Mouse (Mus musculus) c-Kit-negative CD71-positive TER-119-positive erythroid progenitor cells, embryonic 14.5 days (primary cell): Measurements from ENCODE around the gene Cd86.

ENCODE experiments used
- DNase-seq: peaks from one replicate; pipeline ENCODE4 v3.0.0-alpha.2; 2013; ENCODE audit warnings: low read depth, low spot score

Cd86 gene

GRCm38 (mm10) chr16:36665782-36666181 is at the start of gene Cd86:
Gene Cd86, minus strand, starts transcription at chr16:36666081.
- no peak for DNase-seq

GRCm38 (mm10) chr16:36711760-36712159 is 45.9 kb upstream of the Cd86 start:
- no peak for DNase-seq

GRCm38 (mm10) chr16:36710794-36711193 is 44.9 kb upstream of the Cd86 start:
- DNase-seq: no peak

DNA sequence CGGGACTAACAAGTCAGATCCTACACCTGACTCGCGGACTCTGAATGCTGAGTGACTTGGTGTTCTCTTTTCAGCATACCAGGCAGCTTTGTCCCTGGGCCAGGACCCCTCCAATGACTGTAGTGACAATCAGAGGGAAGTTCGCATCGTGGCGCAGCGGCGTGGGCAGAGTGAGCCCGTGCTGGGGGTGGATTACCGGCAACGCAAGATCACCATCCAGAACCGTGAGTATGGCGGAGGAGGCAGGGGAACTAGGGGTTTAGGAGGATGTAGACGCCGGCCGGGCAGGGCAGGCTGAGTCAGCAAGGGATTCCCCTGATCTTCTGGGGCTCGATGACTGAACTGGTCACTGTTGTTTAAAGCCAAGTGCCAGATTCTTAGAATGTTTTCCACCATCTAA is 43.5 kb upstream of the Cd86 start:
- no peak for DNase-seq

- no peak for DNase-seq
These were observed 42.9 kb upstream of the Cd86 start for GRCm38 (mm10) chr16:36708751-36709150.

DNA sequence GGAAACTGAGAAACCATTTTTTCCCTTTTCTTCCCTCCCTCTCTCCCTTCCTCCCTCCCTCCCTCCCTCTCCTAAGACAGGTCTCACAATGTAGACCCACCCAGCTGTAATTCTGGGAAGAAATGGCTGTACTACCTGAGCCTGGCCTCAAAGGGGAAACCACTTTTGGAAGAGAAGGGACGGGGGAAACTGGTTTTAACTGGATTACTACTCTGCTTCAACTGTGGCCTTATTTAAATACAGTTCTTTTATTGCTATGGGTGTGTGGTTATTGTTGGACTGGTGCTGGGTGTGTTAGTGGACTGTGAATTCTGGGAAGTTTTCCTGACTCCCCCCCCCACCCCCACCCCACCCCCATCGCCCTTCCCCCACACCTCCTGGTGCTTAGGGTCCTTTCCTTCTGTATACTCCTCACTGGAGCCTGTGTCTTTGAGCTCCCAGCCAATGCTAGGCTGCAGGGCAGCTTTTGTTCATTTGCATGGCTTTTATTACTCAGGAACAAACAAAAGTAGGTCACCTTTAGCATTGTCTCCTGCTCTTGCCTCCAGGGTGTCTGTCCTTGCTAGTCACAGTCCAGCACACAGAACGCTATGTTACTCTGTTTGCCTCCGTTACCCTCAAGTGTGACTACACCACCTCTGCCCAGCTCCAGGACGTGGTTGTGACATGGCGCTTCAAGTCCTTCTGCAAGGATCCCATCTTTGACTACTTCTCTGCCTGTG is 42.0 kb upstream of the Cd86 start:
- DNase-seq: no peak

DNA sequence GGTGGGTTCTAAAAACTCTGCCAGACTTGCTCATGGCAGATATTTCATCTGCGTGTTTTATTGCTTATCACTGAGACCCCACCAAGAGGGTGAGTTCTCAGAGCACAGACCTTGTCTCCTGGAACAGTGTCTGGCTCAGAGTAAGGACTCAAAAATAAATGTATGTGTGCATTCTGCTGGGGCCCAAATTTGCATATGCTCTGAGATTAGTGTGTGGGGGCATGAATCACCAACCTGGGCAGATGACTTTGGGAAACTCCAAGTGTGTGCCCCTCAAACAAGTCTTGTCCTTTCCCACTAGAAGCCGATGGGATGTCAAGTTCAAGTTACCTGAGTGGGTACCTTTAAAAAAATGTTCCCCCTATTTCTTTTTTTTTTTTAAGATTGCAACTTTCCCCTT is 34.6 kb upstream of the Cd86 start:
- DNase-seq: no peak

GRCm38 (mm10) chr16:36697331-36697730 is 31.4 kb upstream of the Cd86 start:
- DNase-seq: no peak

GRCm38 (mm10) chr16:36694798-36695290 is 29.0 kb upstream of the Cd86 start:
- DNase-seq: no peak

- DNase-seq: no peak
These were observed 28.0 kb upstream of the Cd86 start, which contains the start of gene Ildr1 for GRCm38 (mm10) chr16:36693818-36694413. Gene Ildr1, plus strand, starts transcription at chr16:36693978.

- DNase-seq: no peak
These were observed 25.6 kb upstream of the Cd86 start for GRCm38 (mm10) chr16:36691484-36691883.

GRCm38 (mm10) chr16:36688076-36688475 is 22.2 kb upstream of the Cd86 start:
- DNase-seq: no peak

DNA sequence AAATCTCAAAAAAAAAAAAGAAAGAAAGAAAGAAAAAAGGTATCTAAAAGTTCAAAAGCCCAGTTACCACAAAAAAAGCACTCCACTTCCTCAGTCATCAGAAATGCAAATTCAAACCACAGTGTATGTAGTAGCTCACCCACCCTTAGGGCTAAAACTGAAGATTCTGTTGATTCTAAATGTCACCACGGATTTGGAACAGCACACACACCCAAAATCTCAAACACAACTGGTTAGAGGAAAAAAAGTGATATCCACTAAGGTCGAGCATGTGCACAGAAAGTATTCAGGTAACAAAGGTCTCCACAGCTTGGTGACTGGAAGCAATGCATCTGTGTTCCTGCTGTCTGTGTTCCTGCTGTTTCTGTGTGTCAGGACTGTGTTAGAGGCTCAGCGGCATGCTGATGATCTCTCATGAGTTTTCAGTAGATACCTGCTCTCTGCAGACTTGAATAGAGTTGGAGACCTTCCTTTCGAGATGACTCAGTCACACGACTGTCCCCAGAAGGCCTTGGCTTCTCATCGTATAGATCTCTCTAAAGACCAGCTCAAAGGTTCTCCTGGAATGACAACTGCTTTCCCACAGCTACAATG is 18.5 kb upstream of the Cd86 start:
- DNase-seq: no peak

DNA sequence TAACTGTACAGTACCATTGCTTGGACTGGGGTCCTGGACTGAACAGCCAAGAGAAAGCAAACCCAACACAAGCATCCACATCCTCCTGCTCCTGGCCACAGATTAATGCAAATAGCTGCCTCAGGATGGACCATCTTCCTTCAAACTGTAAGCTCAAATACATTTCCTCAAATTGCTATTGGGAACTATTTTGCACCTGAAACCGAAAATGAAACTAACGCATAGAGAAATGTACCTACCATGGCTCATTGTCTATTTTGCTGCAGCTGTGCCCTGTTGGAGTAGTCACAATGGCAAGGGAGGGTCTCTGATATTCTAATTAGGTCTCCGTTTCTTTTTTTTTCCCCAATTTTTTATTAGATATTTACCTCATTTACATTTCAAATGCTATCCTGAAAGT is 15.9 kb upstream of the Cd86 start:
- no peak for DNase-seq

- no peak for DNase-seq
These were observed 10.0 kb upstream of the Cd86 start for GRCm38 (mm10) chr16:36675902-36676301.

- DNase-seq: no peak
These were observed 9.4 kb upstream of the Cd86 start for GRCm38 (mm10) chr16:36675304-36675703.

DNA sequence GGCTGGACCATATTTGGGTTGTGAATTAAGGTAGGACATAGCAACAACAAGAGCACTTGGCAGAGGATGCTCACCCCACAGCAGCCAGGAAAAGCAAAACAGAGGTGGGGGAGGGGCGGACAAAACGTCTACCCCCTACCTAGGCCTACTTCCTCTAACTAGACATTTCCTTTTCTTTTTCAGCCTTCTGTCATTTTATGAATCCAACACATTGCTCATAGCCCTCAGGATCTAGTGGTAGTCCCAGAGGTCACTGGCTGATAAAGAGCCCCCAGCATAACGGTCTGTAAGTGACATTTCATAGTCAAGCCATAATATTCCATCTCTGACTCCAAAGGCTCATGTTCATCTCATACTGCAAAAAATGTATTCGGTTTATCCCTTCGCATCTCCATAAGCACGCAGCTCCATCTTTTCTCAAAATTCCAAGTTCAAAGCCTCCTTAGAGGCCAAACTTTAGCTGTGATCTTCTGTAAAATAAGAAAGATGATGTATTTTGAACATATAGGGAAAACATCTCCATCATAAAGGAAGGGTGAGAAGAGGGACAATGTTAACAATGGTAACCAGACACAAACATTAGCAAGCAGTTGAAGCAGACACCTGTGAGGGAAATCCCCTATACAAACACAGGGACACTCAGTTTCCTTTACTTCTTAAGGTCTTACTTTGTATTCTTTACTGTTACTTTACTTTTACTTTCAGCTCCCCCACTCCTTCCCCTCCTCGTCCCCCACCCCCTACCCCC is 8.8 kb upstream of the Cd86 start:
- DNase-seq: no peak

DNA sequence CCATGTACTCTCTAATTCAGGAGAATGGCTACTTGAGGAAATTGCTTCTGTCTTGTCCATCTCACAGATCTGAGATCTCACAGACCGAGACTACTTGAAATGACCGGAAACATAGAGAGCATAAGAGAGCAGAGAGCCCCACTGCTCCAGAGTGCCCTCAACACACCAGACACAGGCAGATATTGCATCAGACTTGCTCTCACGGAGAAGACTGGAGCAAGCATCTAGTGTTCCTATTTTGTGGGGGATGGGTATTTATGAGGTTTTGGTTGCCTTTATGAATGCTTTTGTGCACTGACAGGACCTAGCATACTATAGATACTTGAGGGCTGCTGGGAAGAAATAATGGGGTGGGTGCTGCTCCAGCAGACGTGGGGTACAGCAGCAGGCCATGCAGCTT is 7.3 kb upstream of the Cd86 start:
- no peak for DNase-seq

DNA sequence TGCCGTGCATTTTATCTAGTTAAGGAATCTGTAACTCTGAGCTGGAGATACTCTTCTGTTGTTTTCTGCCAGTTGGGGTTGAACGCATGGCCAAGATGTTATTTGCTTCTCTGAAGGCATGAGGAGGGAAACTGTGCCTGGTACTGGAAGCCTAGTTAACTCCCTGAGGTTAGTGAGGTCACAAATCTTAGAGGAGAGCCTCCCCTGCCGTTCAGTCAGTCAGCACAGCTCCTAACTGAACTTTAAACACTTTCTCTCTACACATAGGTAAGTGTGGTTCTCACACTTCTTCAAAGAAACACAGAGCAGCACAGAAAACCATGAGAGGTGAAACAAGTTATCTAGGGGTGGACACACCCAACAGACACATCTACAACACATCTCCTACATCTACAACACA is 4.7 kb upstream of the Cd86 start:
- DNase-seq: no peak

DNA sequence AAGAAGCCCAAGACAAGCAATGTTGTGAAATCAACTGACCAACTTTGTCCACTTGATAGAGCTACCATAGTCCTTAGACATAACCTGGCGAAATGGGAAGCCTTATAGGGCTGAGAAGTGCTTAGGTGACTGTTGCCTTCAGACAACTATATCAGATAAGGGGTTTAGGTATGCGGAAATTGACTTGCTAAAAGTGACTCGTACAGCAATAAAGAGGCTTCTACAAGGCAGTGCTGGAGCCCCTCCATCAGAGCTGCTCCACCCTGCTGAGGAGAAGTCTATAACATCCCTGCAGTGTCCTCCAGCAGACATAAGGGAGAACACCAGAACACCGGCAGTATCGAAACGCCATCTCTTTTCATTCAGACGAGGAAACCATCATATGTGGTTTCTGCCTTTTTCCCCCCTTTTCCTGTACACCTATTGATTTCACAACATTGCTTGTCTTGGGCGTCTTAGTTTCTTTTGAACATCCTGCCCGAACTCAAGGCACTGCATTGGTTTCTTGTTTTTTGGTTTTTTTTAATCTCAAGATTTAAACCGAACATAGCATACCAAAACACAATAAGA is 652 bp upstream of the Cd86 start:
- DNase-seq: no peak

DNA sequence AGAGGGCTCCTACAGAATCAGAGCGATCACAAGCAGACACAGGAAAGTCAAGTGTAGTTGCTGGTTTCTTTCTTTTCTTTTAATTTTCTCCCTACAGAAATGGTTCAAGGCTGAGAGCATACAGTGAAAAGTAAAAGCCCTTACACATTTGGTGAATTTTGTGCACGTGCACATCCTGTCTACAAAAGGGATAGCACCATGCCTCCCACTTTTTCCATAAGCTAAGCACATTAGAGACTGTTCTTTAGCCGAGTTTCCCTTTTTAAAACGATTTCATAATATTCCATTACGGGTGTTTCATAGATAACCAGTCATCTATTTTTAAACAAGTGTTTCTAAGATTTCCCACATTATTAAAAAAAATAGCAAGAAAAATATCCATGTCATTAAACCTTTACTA is 2.4 kb downstream of the Cd86 start:
- DNase-seq: no peak

DNA sequence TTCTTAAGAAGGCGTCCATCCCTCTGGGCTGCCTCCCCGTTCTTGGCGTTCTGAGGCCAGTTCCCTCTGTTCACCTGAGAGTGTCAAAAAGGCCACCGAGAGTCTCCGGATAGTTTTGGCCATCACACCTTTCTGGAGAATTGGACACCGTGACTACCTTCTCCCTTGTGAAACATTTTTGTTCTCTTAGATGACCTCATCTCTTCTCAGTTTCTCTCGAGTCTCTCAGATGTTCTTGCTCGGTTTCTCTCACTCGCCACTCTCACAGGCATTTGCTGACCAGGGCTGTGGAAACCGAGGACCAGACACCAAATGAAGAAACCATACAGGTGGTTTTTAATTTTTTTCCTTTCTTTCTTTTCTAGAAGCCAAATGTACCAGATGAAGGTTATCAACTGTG is 4.6 kb downstream of the Cd86 start:
- no peak for DNase-seq
